Mouse (Mus musculus): Measurements from ENCODE around the gene Cutc. TPM values are rescaled to one million over a fixed set of nuclear protein-coding genes. Genes with fewer than 3 reads are reported as not detected.

Cutc gene
- polyA plus RNA-seq, 1 experiment from 2014 or later = 14.0 TPM

- WGBS = 85% methylated on average over 8 of the region's 8 CpGs
- no peak for DNase-seq (ENCODE audit: low spot score)
- Histone ChIP-seq H3K4me1 (no peaks in the 10 kb centered on the region), H3K36me3 (no peaks in the 10 kb centered on the region), H3K4me3 (no peak overlapping the region), H3K27me3 (ENCODE audit: low read depth, poor library complexity, severe bottlenecking) (no peaks in the 10 kb centered on the region), H3K27ac (replicated peaks) (no peak overlapping the region), H3K9me3 (replicated peaks) (no peaks in the 10 kb centered on the region)
Measured at GRCm38 (mm10) chr19:43784761-43785160, 32.0 kb downstream of the Cutc start.

DNA sequence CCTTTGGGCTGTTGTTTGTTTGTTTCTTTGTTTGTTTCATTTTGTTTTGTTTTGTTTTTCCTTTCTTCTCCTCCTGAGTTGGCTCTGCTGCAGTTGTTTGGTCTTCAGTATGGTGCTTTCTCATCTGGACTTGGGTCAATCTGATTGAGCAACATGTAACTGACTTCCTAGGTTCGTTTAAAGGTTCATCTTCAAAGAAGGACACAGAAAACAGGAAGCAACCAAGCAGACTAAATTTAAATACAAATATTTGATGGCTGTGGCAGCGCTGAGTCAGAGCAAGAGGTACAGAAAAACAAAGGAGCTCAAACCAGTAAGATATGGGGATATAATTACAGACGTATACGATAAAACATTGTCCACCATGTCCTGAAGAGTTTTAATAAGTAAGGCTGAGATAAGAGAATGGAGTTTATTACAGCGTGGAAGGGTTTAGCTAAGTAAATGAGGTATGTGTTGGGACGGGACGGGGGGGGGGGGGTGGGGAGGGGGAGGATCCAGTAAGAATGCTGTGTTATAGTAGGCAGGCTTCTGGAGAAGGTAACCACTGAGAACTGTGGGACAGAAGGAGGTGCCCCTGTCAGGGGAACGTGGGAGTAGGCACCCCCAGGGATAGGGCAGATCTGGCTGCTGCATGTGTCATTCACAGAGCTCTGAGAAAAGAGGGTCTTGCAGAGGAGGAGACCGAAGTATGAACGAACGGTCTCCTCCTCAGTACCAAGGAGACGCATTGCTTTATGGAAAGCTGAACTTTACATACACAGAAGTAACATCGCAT lies 33.6 kb downstream of the Cutc start:
- Histone ChIP-seq H3K4me3 (no peak overlapping the region), H3K36me3 (no peaks in the 10 kb centered on the region), H3K27me3 (ENCODE audit: low read depth, poor library complexity, severe bottlenecking) (no peaks in the 10 kb centered on the region), H3K27ac (replicated peaks) (no peak overlapping the region), H3K9me3 (replicated peaks) (no peaks in the 10 kb centered on the region), H3K4me1 (no peaks in the 10 kb centered on the region)
- no peak for DNase-seq (ENCODE audit: low spot score)
- WGBS = 82% methylated on average over 13 of the region's 13 CpGs

DNA sequence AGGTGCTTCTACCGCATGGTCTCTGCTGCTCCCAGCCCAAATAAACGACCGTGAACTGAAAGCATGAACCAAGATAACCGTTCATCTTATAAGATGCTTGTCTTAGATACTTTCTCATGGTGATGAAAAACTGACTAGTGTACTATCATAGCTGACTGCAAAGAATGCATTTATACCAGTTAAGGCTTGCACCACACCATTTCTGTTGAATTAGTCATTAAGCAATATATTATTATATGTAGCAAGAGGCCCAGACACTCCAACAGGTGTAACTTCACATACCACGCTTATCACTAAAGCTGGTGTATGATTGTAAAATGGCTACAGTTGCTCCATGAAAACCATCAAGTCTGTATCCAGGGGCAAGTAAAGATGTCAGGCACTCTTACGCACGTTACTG lies 37.0 kb downstream of the Cutc start:
- Histone ChIP-seq H3K27ac (replicated peaks) (no peak overlapping the region), H3K27me3 (ENCODE audit: low read depth, poor library complexity, severe bottlenecking) (no peaks in the 10 kb centered on the region), H3K4me1 (no peaks in the 10 kb centered on the region), H3K9me3 (replicated peaks) (no peaks in the 10 kb centered on the region), H3K36me3 (no peaks in the 10 kb centered on the region), H3K4me3 (no peak overlapping the region)
- no peak for DNase-seq (ENCODE audit: low spot score)
- 90% methylated on average over 7 of the region's 7 CpGs for WGBS

GRCm38 (mm10) chr19:43792537-43792936 lies 39.7 kb downstream of the Cutc start:
- WGBS = 89% methylated on average over 4 of the region's 4 CpGs
- H3K27me3 ChIP-seq (ENCODE audit: low read depth, poor library complexity, severe bottlenecking) = no peaks in the 10 kb centered on the region
- no peaks in the 10 kb centered on the region for H3K4me1 ChIP-seq
- no peak overlapping the region for H3K4me3 ChIP-seq
- DNase-seq (ENCODE audit: low spot score) = no peak
- H3K9me3 ChIP-seq (replicated peaks) = no peaks in the 10 kb centered on the region
- no peaks in the 10 kb centered on the region for H3K36me3 ChIP-seq
- H3K27ac ChIP-seq (replicated peaks) = no peak overlapping the region

GRCm38 (mm10) chr19:43793951-43794350 lies 41.2 kb downstream of the Cutc start:
- H3K4me3 ChIP-seq = no peak overlapping the region
- no peak overlapping the region for H3K27ac ChIP-seq (replicated peaks)
- whole genome bisulfite sequencing = 90% methylated on average over 1 of the region's 1 CpGs
- no peaks in the 10 kb centered on the region for H3K9me3 ChIP-seq (replicated peaks)
- no peaks in the 10 kb centered on the region for H3K36me3 ChIP-seq
- no peaks in the 10 kb centered on the region for H3K4me1 ChIP-seq
- DNase-seq (ENCODE audit: low spot score) = no peak
- no peaks in the 10 kb centered on the region for H3K27me3 ChIP-seq (ENCODE audit: low read depth, poor library complexity, severe bottlenecking)

DNA sequence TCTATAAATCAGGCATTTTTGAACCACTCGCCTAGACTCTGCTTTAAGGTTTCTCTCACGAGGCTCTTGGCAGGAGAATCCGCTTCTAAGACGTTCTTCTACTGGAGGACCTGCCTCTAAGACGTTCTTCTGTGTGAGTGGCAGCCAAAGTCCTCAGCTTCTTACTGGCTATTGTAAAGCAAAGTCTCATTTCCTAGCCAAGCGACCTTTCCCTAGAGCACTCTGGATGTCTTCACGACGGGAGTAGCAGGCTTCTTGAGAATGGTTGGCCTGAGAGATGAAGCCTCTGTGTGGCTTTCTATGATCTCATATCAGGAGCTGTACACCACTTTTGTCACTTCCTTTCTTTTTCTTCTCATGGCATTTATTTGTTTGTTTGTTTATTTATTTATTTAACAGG lies 42.7 kb downstream of the Cutc start:
- no peak for DNase-seq (ENCODE audit: low spot score)
- WGBS = 85% methylated on average over 8 of the region's 8 CpGs
- no peaks in the 10 kb centered on the region for H3K9me3 ChIP-seq (replicated peaks)

DNA sequence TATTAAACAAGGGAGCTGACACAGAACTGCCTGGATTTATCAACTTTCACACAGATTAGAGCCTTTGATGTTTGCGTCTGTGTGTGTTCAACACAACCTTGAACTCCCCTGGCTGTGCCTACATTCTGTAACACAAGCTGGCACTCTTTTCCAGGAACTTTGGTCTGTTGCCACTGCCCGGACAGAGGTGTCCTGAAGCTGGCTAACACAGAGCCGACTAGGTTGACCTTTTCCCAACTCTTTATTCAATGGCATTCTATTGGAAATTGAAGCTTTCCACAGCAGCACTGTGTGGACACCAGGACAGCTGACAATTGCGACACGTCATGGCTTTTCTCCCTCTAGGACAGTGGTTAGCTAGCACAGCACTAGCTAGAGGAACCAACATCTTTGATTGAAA lies 44.4 kb downstream of the Cutc start:
- 81% methylated on average over 5 of the region's 5 CpGs for WGBS

More for the DNA sequence above, 42.7 kb downstream of the Cutc start:
- Histone ChIP-seq H3K36me3 (no peaks in the 10 kb centered on the region), H3K27me3 (ENCODE audit: low read depth, poor library complexity, severe bottlenecking) (no peaks in the 10 kb centered on the region), H3K27ac (replicated peaks) (no peak overlapping the region), H3K4me3 (no peak overlapping the region), H3K4me1 (no peaks in the 10 kb centered on the region)

GRCm38 (mm10) chr19:43801427-43802051 lies 48.7 kb downstream of the Cutc start:
- no peak for DNase-seq (ENCODE audit: low spot score)
- Histone ChIP-seq H3K4me3 (no peak overlapping the region), H3K27me3 (ENCODE audit: low read depth, poor library complexity, severe bottlenecking) (no peaks in the 10 kb centered on the region), H3K27ac (replicated peaks) (no peak overlapping the region), H3K4me1 (no peaks in the 10 kb centered on the region), H3K9me3 (replicated peaks) (no peaks in the 10 kb centered on the region), H3K36me3 (no peaks in the 10 kb centered on the region)
- WGBS = 81% methylated on average over 9 of the region's 9 CpGs

More for the DNA sequence above, 44.4 kb downstream of the Cutc start:
- H3K4me3 ChIP-seq = no peak overlapping the region
- H3K27me3 ChIP-seq (ENCODE audit: low read depth, poor library complexity, severe bottlenecking) = no peaks in the 10 kb centered on the region
- DNase-seq (ENCODE audit: low spot score) = no peak
- no peaks in the 10 kb centered on the region for H3K36me3 ChIP-seq
- no peaks in the 10 kb centered on the region for H3K9me3 ChIP-seq (replicated peaks)
- no peaks in the 10 kb centered on the region for H3K4me1 ChIP-seq
- no peak overlapping the region for H3K27ac ChIP-seq (replicated peaks)

- 86% methylated on average over 10 of the region's 10 CpGs for WGBS
- H3K27me3 ChIP-seq (ENCODE audit: low read depth, poor library complexity, severe bottlenecking) = no peaks in the 10 kb centered on the region
Measured at GRCm38 (mm10) chr19:43803866-43804265, 51.1 kb downstream of the Cutc start.

DNA sequence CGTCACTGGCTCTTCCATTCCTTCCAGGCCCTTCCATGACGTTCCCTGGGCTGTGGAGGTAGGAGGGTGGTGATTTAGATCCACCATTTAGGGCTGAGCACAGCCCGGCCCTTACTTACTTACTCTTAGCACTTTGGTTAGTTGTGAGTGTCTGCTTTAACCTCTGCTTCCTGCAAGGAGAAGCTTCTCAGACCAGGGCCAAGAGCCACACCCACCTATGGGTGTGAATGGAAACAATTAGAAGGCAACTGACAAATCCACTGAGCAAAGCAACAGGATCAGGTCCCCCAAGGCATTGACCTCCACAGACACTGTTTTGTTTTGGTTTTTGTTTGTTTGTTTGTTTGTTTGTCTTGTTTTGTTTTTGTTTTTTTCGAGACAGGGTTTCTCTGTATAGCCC lies 56.5 kb downstream of the Cutc start:
- Histone ChIP-seq H3K4me1 (peaks cover 3% of the 10 kb centered on the region; the same call in 1 of the 2 replicates), H3K9me3 (replicated peaks) (no peaks in the 10 kb centered on the region), H3K4me3 (no peak overlapping the region), H3K27me3 (ENCODE audit: low read depth, poor library complexity, severe bottlenecking) (no peaks in the 10 kb centered on the region), H3K36me3 (no peaks in the 10 kb centered on the region), H3K27ac (replicated peaks) (no peak overlapping the region)
- 41% methylated on average over 4 of the region's 4 CpGs for WGBS
- no peak for DNase-seq (ENCODE audit: low spot score)

More at GRCm38 (mm10) chr19:43803866-43804265, 51.1 kb downstream of the Cutc start:
- Histone ChIP-seq H3K4me1 (no peaks in the 10 kb centered on the region), H3K4me3 (no peak overlapping the region), H3K27ac (replicated peaks) (no peak overlapping the region), H3K36me3 (no peaks in the 10 kb centered on the region), H3K9me3 (replicated peaks) (no peaks in the 10 kb centered on the region)
- DNase-seq (ENCODE audit: low spot score) = no peak

- Histone ChIP-seq H3K36me3 (no peaks in the 10 kb centered on the region), H3K27ac (replicated peaks) (no peak overlapping the region), H3K4me1 (peaks cover 3% of the 10 kb centered on the region; the same call in 1 of the 2 replicates), H3K4me3 (no peak overlapping the region), H3K27me3 (ENCODE audit: low read depth, poor library complexity, severe bottlenecking) (no peaks in the 10 kb centered on the region), H3K9me3 (replicated peaks) (no peaks in the 10 kb centered on the region)
- no peak for DNase-seq (ENCODE audit: low spot score)
- 96% methylated on average over 4 of the region's 4 CpGs for WGBS
Measured at GRCm38 (mm10) chr19:43811419-43811818, 58.6 kb downstream of the Cutc start.

DNA sequence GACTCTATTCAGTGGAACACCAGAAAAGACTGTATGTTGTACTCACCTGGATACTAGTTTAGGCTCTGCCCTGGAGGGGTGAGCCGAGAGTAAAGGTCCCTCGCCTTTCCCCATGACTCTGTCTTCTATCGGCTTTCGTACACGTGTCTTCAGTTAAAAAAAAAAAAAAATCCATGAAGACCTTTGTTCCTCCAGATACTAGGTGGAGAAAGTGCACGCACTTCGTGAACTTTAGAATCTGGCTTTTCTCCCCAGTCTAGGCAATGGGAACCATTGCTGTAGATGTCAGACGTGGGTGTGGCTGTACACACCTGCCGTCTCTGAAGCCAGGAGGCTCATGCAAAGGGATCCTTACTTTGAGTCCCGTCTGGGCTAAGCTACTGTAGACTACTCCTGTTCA lies 60.5 kb downstream of the Cutc start:
- no peaks in the 10 kb centered on the region for H3K9me3 ChIP-seq (replicated peaks)
- DNase-seq (ENCODE audit: low spot score) = no peak
- peaks cover 3% of the 10 kb centered on the region; the same call in 1 of the 2 replicates for H3K4me1 ChIP-seq
- H3K27ac ChIP-seq (replicated peaks) = no peak overlapping the region
- no peaks in the 10 kb centered on the region for H3K27me3 ChIP-seq (ENCODE audit: low read depth, poor library complexity, severe bottlenecking)
- H3K4me3 ChIP-seq = no peak overlapping the region
- H3K36me3 ChIP-seq = no peaks in the 10 kb centered on the region
- WGBS = 90% methylated on average over 10 of the region's 10 CpGs

DNA sequence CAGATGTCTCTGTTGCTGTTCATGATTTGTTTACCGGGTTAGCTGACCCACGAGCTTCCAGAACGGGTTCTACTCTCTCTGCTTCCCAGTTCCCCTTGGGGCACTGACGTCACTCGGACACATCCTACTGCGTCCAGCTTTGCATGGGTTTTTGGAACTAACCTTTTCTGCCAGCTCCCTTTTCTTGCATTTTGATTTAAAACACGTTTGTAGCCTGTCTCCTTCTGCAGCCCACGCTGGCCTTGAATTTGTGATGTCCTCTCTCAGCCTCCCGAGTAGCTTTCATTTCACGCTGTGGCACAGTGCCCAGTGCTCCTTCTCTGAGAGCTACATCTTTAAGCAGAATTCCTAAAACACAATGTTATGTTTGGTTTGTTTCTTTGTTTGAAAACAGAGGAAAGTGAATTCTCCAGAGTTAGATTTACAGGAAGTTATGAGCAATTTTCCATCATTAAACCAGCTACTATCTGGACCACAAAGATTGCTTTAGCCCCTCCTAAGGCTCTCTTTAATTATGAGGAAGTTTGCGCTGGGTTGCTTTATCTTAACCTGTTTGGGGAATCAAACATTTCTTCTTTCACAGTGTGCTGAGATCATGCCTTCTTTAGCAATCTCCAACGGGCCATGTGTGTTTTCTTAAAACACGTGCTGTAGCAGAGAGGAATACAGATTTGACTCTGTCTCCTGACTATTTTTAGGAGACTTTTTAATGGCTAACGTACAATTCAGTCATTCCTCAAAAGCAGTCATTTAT lies 63.0 kb downstream of the Cutc start:
- no peak for DNase-seq (ENCODE audit: low spot score)
- Histone ChIP-seq H3K36me3 (no peaks in the 10 kb centered on the region), H3K4me1 (no peaks in the 10 kb centered on the region), H3K27me3 (ENCODE audit: low read depth, poor library complexity, severe bottlenecking) (no peaks in the 10 kb centered on the region), H3K27ac (replicated peaks) (no peak overlapping the region), H3K9me3 (replicated peaks) (no peaks in the 10 kb centered on the region), H3K4me3 (no peak overlapping the region)
- 84% methylated on average over 14 of the region's 14 CpGs for WGBS
